Mouse (Mus musculus): ENCODE results near the gene Rundc3b. TPM values are rescaled to one million over a fixed set of nuclear protein-coding genes. Genes with fewer than 3 reads are reported as not detected.

Gene Rundc3b
- polyA plus RNA-seq, 1 experiment from 2014 or later: 33.7 TPM

GRCm38 (mm10) chr5:8571118-8571517 lies 51.6 kb downstream of the Rundc3b start:
- ATAC-seq (replicated peaks): no peak
- WGBS: 8% methylated on average over 3 of the region's 3 CpGs
- H3K27ac ChIP-seq (replicated peaks): no peak overlapping the region

GRCm38 (mm10) chr5:8566867-8567266 lies 55.9 kb downstream of the Rundc3b start:
- H3K27me3 ChIP-seq: no peaks in the 10 kb centered on the region
- H3K27ac ChIP-seq (replicated peaks): no peak overlapping the region
- H3K9me3 ChIP-seq: no peaks in the 10 kb centered on the region
- 29% methylated on average over 3 of the region's 3 CpGs for WGBS
- no peak overlapping the region for H3K9ac ChIP-seq (replicated peaks)
- no peaks in the 10 kb centered on the region for H3K4me1 ChIP-seq
- H3K4me2 ChIP-seq (replicated peaks): no peak overlapping the region
- H3K4me3 ChIP-seq: no peak overlapping the region
- no peak for ATAC-seq (replicated peaks)
- no peaks in the 10 kb centered on the region for H3K36me3 ChIP-seq

More at GRCm38 (mm10) chr5:8571118-8571517, 51.6 kb downstream of the Rundc3b start:
- Histone ChIP-seq H3K9ac (replicated peaks) (no peak overlapping the region), H3K4me1 (no peaks in the 10 kb centered on the region), H3K27me3 (no peaks in the 10 kb centered on the region), H3K36me3 (no peaks in the 10 kb centered on the region), H3K4me3 (no peak overlapping the region), H3K9me3 (no peaks in the 10 kb centered on the region), H3K4me2 (replicated peaks) (no peak overlapping the region)

- Histone ChIP-seq H3K27ac (replicated peaks) (no peak overlapping the region), H3K4me2 (replicated peaks) (no peak overlapping the region), H3K9ac (replicated peaks) (no peak overlapping the region), H3K9me3 (no peaks in the 10 kb centered on the region), H3K27me3 (no peaks in the 10 kb centered on the region), H3K4me1 (no peaks in the 10 kb centered on the region), H3K36me3 (no peaks in the 10 kb centered on the region), H3K4me3 (no peak overlapping the region)
- WGBS: 29% methylated on average over 4 of the region's 5 CpGs
- 0 out of 2 replicates have a peak, but pooled peaks have one; percentile 33 for ATAC-seq (replicated peaks)
Observed at GRCm38 (mm10) chr5:8544512-8544911, 78.2 kb downstream of the Rundc3b start.

- Histone ChIP-seq H3K27me3 (no peaks in the 10 kb centered on the region), H3K4me2 (replicated peaks) (no peak overlapping the region), H3K4me3 (no peak overlapping the region), H3K4me1 (no peaks in the 10 kb centered on the region), H3K36me3 (no peaks in the 10 kb centered on the region), H3K9ac (replicated peaks) (no peak overlapping the region), H3K27ac (replicated peaks) (no peak overlapping the region), H3K9me3 (no peaks in the 10 kb centered on the region)
- ATAC-seq (replicated peaks): no peak
- WGBS: 71% methylated on average over 3 of the region's 3 CpGs
Observed at GRCm38 (mm10) chr5:8542631-8543207, 80.0 kb downstream of the Rundc3b start.

- Histone ChIP-seq H3K9ac (replicated peaks) (no peak overlapping the region), H3K36me3 (no peaks in the 10 kb centered on the region), H3K27ac (replicated peaks) (no peak overlapping the region), H3K4me3 (no peak overlapping the region), H3K4me1 (no peaks in the 10 kb centered on the region), H3K9me3 (no peaks in the 10 kb centered on the region), H3K27me3 (no peaks in the 10 kb centered on the region), H3K4me2 (replicated peaks) (no peak overlapping the region)
- 73% methylated on average over 7 of the region's 7 CpGs for WGBS
- no peak for ATAC-seq (replicated peaks)
Observed at GRCm38 (mm10) chr5:8541120-8542117, 81.3 kb downstream of the Rundc3b start.

- 62% methylated on average over 3 of the region's 3 CpGs for WGBS
- no peaks in the 10 kb centered on the region for H3K4me1 ChIP-seq
- H3K36me3 ChIP-seq: no peaks in the 10 kb centered on the region; the same call in 1 of the 2 replicates
- H3K4me3 ChIP-seq: no peak overlapping the region
- no peaks in the 10 kb centered on the region for H3K27me3 ChIP-seq
- no peak overlapping the region for H3K27ac ChIP-seq (replicated peaks)
- no peak overlapping the region for H3K9ac ChIP-seq (replicated peaks)
- no peak overlapping the region for H3K4me2 ChIP-seq (replicated peaks)
- no peak for ATAC-seq (replicated peaks)
- H3K9me3 ChIP-seq: no peaks in the 10 kb centered on the region
Observed at GRCm38 (mm10) chr5:8519006-8519405, 103.7 kb downstream of the Rundc3b start.

- no peak overlapping the region for H3K4me2 ChIP-seq (replicated peaks)
- no peak overlapping the region for H3K9ac ChIP-seq (replicated peaks)
- no peaks in the 10 kb centered on the region for H3K36me3 ChIP-seq
- no peaks in the 10 kb centered on the region for H3K9me3 ChIP-seq
- H3K4me1 ChIP-seq: peaks cover 11% of the 10 kb centered on the region
- H3K4me3 ChIP-seq: no peak overlapping the region
- H3K27me3 ChIP-seq: no peaks in the 10 kb centered on the region
- 55% methylated on average over 4 of the region's 4 CpGs for WGBS
- no peak for ATAC-seq (replicated peaks)
- no peak overlapping the region for H3K27ac ChIP-seq (replicated peaks)
Observed at GRCm38 (mm10) chr5:8491778-8492177, 131.0 kb downstream of the Rundc3b start.

- no peak overlapping the region for H3K4me3 ChIP-seq
Observed at GRCm38 (mm10) chr5:8489471-8490110, 133.2 kb downstream of the Rundc3b start.

GRCm38 (mm10) chr5:8488701-8489297 lies 134.0 kb downstream of the Rundc3b start:
- Histone ChIP-seq H3K27me3 (no peaks in the 10 kb centered on the region), H3K9ac (replicated peaks) (0 out of 2 replicates have a peak overlapping the region, but pooled peaks have one; percentile 15), H3K9me3 (no peaks in the 10 kb centered on the region), H3K36me3 (no peaks in the 10 kb centered on the region), H3K4me2 (replicated peaks) (no peak overlapping the region), H3K4me1 (peaks cover 11% of the 10 kb centered on the region), H3K27ac (replicated peaks) (0 out of 2 replicates have a peak overlapping the region, but pooled peaks have one; percentile 47), H3K4me3 (no peak overlapping the region)
- ATAC-seq (replicated peaks): no peak; the same call in none of the 2 replicates
- 15% methylated on average over 2 of the region's 2 CpGs for WGBS

More at GRCm38 (mm10) chr5:8489471-8490110, 133.2 kb downstream of the Rundc3b start:
- 0 out of 2 replicates have a peak overlapping the region, but pooled peaks have one; percentile 3 for H3K27ac ChIP-seq (replicated peaks)
- 24% methylated on average over 6 of the region's 6 CpGs for WGBS
- H3K9me3 ChIP-seq: no peaks in the 10 kb centered on the region
- peak; percentile 82 for ATAC-seq (replicated peaks)
- H3K4me1 ChIP-seq: peaks cover 11% of the 10 kb centered on the region
- no peak overlapping the region for H3K4me2 ChIP-seq (replicated peaks)
- no peak overlapping the region for H3K9ac ChIP-seq (replicated peaks)
- H3K27me3 ChIP-seq: no peaks in the 10 kb centered on the region
- no peaks in the 10 kb centered on the region for H3K36me3 ChIP-seq

- H3K9me3 ChIP-seq: no peaks in the 10 kb centered on the region
- H3K27ac ChIP-seq (replicated peaks): 0 out of 2 replicates have a peak overlapping the region, but pooled peaks have one; percentile 47
- 0 out of 2 replicates have a peak overlapping the region, but pooled peaks have one; percentile 15 for H3K9ac ChIP-seq (replicated peaks)
- H3K36me3 ChIP-seq: no peaks in the 10 kb centered on the region
- peak; percentile 68 for ATAC-seq (replicated peaks)
- H3K4me1 ChIP-seq: peaks cover 11% of the 10 kb centered on the region
- no peaks in the 10 kb centered on the region for H3K27me3 ChIP-seq
- no peak overlapping the region for H3K4me2 ChIP-seq (replicated peaks)
- 34% methylated on average over 4 of the region's 4 CpGs for WGBS
- H3K4me3 ChIP-seq: no peak overlapping the region
Observed at GRCm38 (mm10) chr5:8487989-8488700, 134.6 kb downstream of the Rundc3b start.

GRCm38 (mm10) chr5:8456561-8456960 lies 166.2 kb downstream of the Rundc3b start:
- Histone ChIP-seq H3K4me3 (no peak overlapping the region), H3K4me1 (no peaks in the 10 kb centered on the region), H3K9ac (replicated peaks) (no peak overlapping the region), H3K36me3 (0 out of 2 replicates have a peak, but pooled peaks cover 6% of the 10 kb centered on the region), H3K27me3 (no peaks in the 10 kb centered on the region), H3K4me2 (replicated peaks) (no peak overlapping the region), H3K27ac (replicated peaks) (no peak overlapping the region), H3K9me3 (no peaks in the 10 kb centered on the region)
- 91% methylated on average over 5 of the region's 5 CpGs for WGBS
- ATAC-seq (replicated peaks): no peak
